Mouse (Mus musculus) megakaryocyte, embryonic 14.5 days (primary cell): Measurements from ENCODE around the gene Tbr1.

Experiments used
- FLI1 ChIP-seq: IDR thresholded peaks from 2 replicates; pipeline ENCODE4 v1.6.1; 2012; ENCODE audit warnings: low read length, inconsistent platforms, mixed read lengths
- GATA1 ChIP-seq: IDR thresholded peaks from 3 replicates; pipeline ENCODE4 v1.6.1; 2012; ENCODE audit warnings: mixed read lengths, low read length, inconsistent platforms, borderline replicate concordance

DNA sequence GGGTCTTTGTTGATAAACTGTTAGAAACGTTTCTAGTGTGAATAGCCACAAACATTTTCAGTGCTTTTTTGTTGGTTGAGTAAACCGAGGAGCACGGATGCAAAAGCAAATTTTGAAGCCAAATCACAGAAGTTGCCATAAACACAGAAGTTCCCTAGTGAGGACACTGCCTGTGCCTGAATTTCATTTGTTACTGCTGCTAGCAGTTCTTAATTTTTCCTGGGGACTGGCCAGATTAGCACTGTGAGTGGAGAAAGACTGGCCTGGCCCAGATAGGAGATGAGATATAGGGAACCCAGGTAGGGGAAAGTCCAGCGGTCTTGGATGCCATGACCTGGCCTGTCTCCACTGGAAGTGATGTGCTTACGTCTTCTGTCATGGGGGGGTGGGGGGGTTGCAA lies 7.8 kb upstream of the Tbr1 start:
- TF ChIP-seq GATA1 (no peak), FLI1 (no peak)
